Mouse (Mus musculus): ENCODE data around the gene Ston2. TPM values are rescaled to one million over a fixed set of nuclear protein-coding genes. Genes with fewer than 3 reads are reported as not detected.
"Not testable (repeated sequence)": the region's sequence is repeated elsewhere in the genome, so short reads cannot be mapped to it uniquely, and the experiment has no call there.

Gene Ston2
- polyA plus RNA-seq, 1 experiment from 2014 or later: 2.7 TPM

DNA sequence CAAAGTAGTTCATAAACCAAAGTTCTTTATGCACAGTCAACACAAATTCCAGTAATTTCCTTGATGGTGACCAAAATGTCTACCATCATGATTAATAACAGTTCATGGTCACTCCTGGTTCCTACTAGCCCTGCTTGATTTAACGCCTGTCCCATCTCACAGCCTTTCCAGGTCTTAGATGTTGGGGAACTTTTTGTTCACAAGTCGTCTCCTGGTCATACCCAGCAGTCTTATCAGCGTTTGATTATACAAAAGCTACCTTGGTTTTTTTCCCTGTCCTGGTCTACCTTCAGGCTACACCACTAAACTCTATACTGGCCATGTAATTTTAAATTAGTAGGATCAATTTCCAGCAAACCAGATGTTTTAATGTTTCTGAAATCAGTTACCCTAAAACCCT is 201.1 kb downstream of the Ston2 start:
- H3K27ac ChIP-seq (ENCODE audit: low read depth, low read length): no peak overlapping the region
- H3K4me2 ChIP-seq (replicated peaks; ENCODE audit: low read depth): peak overlapping the region; percentile 64
- no peak overlapping the region for H3K9ac ChIP-seq (ENCODE audit: low read depth, low read length)
- 55% methylated on average over 3 of the region's 3 CpGs for WGBS
- no peak for ATAC-seq
- H3K27me3 ChIP-seq (replicated peaks; ENCODE audit: control insufficient read depth, insufficient read depth, low read length): no peaks in the 10 kb centered on the region
- H3K36me3 ChIP-seq (ENCODE audit: control insufficient read depth, insufficient read depth): peaks cover 7% of the 10 kb centered on the region
- no peak for TF ChIP-seq CTCF (IDR thresholded peaks at IDR 0.05; ENCODE audit: low read depth)
- H3K9me3 ChIP-seq (ENCODE audit: control insufficient read depth): no peaks in the 10 kb centered on the region
- H3K4me1 ChIP-seq (replicated peaks; ENCODE audit: control insufficient read depth, insufficient read depth, low read length): no peaks in the 10 kb centered on the region
- no peak overlapping the region for H3K4me3 ChIP-seq (ENCODE audit: low read depth, low read length)

DNA sequence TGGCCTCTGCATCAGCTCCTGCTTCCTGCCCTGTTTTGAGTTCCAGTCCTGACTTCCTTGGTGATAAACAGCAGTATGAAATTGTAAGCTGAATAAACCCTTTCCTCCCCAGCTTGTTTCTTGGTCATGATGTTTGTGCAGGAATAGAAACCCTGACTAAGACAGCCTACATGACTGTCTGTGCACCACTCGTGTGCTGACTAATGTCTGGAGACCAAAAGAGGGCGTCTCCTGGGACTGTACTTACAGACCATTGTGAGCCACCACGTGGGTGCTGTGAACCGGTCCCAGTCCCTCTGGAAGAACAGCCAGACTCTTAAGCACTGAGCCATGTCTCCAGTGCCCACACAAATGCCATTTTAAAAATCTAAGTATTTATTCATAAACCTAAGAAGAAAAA is 202.4 kb downstream of the Ston2 start:
- not testable (repeated sequence) for H3K9me3 ChIP-seq (ENCODE audit: control insufficient read depth); H3K4me3 ChIP-seq (ENCODE audit: low read depth, low read length); H3K27ac ChIP-seq (ENCODE audit: low read depth, low read length); H3K27me3 ChIP-seq (replicated peaks; ENCODE audit: control insufficient read depth, insufficient read depth, low read length); H3K9ac ChIP-seq (ENCODE audit: low read depth, low read length); ATAC-seq; H3K4me2 ChIP-seq (replicated peaks; ENCODE audit: low read depth); H3K4me1 ChIP-seq (replicated peaks; ENCODE audit: control insufficient read depth, insufficient read depth, low read length)
- 98% methylated on average over 4 of the region's 4 CpGs for WGBS
- H3K36me3 ChIP-seq (ENCODE audit: control insufficient read depth, insufficient read depth): peaks cover 14% of the 10 kb centered on the region

DNA sequence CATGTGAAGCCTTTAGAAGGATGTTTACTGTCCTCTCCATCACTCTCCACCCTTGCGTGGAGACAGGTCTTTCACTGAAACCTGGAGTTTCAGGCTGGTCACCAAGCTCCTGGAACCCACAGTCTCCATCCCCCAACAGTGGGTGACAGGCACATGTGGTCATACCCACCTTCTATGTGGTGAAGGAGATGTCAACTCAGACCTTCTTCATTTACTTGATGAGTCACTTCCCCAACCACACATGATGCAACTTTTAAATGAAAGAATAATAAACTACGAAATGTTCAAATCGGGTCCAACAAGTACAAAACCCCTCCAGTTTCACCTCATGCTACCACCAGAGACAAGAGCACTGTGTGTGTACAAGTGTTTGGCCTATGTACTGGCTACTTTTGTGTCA is 203.0 kb downstream of the Ston2 start:
- H3K4me3 ChIP-seq (ENCODE audit: low read depth, low read length): no peak overlapping the region
- no peak overlapping the region for H3K9ac ChIP-seq (ENCODE audit: low read depth, low read length)
- H3K36me3 ChIP-seq (ENCODE audit: control insufficient read depth, insufficient read depth): peaks cover 14% of the 10 kb centered on the region
- TF ChIP-seq CTCF (IDR thresholded peaks at IDR 0.05; ENCODE audit: low read depth): no peak
- no peaks in the 10 kb centered on the region for H3K27me3 ChIP-seq (replicated peaks; ENCODE audit: control insufficient read depth, insufficient read depth, low read length)
- H3K4me2 ChIP-seq (replicated peaks; ENCODE audit: low read depth): no peak overlapping the region
- ATAC-seq: no peak
- no peaks in the 10 kb centered on the region for H3K9me3 ChIP-seq (ENCODE audit: control insufficient read depth)
- H3K4me1 ChIP-seq (replicated peaks; ENCODE audit: control insufficient read depth, insufficient read depth, low read length): no peaks in the 10 kb centered on the region
- no peak overlapping the region for H3K27ac ChIP-seq (ENCODE audit: low read depth, low read length)
- WGBS: 85% methylated on average over 3 of the region's 3 CpGs

DNA sequence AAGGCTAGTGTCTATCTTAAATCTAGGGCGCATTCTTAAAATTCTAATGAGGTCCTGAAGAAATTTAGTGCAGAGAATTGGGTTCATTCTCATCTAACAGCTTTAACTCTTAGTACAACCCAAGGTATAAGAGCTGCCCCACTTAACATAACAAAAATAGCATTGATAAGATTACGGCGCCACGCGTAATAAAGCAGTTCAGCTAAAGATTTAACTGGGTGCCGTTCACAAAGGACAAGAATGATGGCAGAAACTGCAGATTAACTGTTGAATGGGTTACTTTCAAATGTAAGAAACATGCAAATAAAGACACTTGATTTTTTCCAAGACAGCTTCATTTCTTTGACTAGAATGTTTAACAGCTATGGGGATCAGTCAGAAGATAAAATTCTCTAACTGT is 204.8 kb downstream of the Ston2 start:
- Histone ChIP-seq H3K36me3 (ENCODE audit: control insufficient read depth, insufficient read depth) (peaks cover 14% of the 10 kb centered on the region), H3K4me3 (ENCODE audit: low read depth, low read length) (no peak overlapping the region), H3K27me3 (replicated peaks; ENCODE audit: control insufficient read depth, insufficient read depth, low read length) (no peaks in the 10 kb centered on the region), H3K4me2 (replicated peaks; ENCODE audit: low read depth) (no peak overlapping the region), H3K9ac (ENCODE audit: low read depth, low read length) (no peak overlapping the region), H3K27ac (ENCODE audit: low read depth, low read length) (no peak overlapping the region), H3K9me3 (ENCODE audit: control insufficient read depth) (no peaks in the 10 kb centered on the region), H3K4me1 (replicated peaks; ENCODE audit: control insufficient read depth, insufficient read depth, low read length) (no peaks in the 10 kb centered on the region)
- no peak for TF ChIP-seq CTCF (IDR thresholded peaks at IDR 0.05; ENCODE audit: low read depth)
- WGBS: 64% methylated on average over 6 of the region's 6 CpGs
- no peak for ATAC-seq

Small RNA genes lying within 50 kb of the gene (microRNA-seq; reads per million reads assigned to microRNA genes)
- gene Gm22015: not detected

Other genes starting within 250 kb of the Ston2 start
- 15.3 and 18.8 TPM in 2 replicates for gene Gtf2a1, start 197.9 kb downstream of the Ston2 start, polyA plus RNA-seq (2015; fragmentation: Nextera tagmentation; extraction: Ambion mirVana)
- gene Sel1l, start 60.8 kb upstream of the Ston2 start, polyA plus RNA-seq (2015; fragmentation: Nextera tagmentation; extraction: Ambion mirVana): 88.2 and 108 TPM in 2 replicates

Data from intestine, postnatal 0 days (tissue).